Mouse (Mus musculus): ENCODE results near the gene Gm40460. TPM values are rescaled to one million over a fixed set of nuclear protein-coding genes. Genes with fewer than 3 reads are reported as not detected.
A peak's percentile ranks its signal among the peaks of the same experiment; 100 is the strongest.
"Not testable (repeated sequence)": the region's sequence is repeated elsewhere in the genome, so short reads cannot be mapped to it uniquely, and the experiment has no call there.

Gm40460 gene
- total RNA-seq (2017), result not detected in 2 replicates

DNA sequence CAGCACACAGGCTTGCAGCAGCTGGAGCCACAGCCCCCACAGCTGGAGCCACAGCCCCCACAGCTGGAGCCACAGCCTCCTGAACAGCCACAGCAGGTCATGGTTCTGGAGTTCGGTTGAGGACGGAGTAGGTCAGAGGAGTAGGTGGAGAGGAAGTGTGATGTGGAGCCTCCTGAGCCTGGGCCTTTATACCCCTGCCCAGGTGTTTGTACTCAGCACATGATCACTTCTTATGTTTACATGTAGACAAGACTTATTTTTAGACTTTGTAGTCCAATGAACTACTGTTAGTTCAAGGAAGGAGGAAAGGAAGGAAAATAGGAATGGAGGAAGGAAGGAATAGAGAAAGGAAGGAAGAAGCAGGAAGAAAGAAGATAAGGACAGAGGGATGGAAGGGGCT is at the start of gene Gm40460:
TSS of gene Gm40460 (minus strand) at position 101 of the 400 bp plus-strand sequence.
- no peak for ATAC-seq (replicated peaks in 1 of 2; ENCODE audit: insufficient read depth in 1 of 2, low FRiP score in 2 of 2, low TSS enrichment in 1 of 2, low read depth in 1 of 2, poor library complexity in 2 of 2, severe bottlenecking in 2 of 2)

DNA sequence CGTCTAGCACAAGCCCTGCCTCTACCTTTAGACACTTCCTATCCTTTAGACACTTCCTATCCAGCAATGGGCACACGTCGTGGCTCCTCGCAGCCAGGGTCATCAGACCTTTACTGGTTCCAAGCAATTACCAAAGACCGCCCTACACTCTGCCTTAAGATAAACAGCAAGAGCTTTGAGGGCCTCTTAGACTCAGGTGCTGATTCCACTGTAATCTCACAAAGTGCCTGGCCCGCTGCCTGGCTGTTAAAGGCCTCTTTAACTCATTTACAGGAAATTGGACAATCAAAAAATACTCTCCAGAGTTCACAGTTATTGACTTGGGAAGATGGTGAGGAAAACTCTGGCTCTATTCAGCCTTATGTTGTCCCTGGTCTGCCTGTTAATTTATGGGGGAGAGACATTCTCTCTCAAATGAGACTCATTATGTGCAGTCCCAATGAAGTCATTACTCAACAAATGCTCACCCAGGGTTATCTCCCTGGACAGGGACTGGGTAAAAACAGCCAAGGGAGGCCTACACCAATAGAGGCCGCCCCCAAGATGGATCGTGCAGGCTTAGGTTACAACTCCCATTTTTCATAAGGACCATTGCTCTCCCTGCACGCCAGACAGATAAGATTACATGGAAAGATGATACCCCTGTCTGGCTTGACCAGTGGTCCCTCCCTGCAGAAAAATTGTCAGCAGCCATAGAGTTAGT is 45.2 kb upstream of the Gm40460 start:
- ATAC-seq (replicated peaks in 1 of 2; ENCODE audit: insufficient read depth in 1 of 2, low FRiP score in 2 of 2, low TSS enrichment in 1 of 2, low read depth in 1 of 2, poor library complexity in 2 of 2, severe bottlenecking in 2 of 2), result not testable (repeated sequence)

DNA sequence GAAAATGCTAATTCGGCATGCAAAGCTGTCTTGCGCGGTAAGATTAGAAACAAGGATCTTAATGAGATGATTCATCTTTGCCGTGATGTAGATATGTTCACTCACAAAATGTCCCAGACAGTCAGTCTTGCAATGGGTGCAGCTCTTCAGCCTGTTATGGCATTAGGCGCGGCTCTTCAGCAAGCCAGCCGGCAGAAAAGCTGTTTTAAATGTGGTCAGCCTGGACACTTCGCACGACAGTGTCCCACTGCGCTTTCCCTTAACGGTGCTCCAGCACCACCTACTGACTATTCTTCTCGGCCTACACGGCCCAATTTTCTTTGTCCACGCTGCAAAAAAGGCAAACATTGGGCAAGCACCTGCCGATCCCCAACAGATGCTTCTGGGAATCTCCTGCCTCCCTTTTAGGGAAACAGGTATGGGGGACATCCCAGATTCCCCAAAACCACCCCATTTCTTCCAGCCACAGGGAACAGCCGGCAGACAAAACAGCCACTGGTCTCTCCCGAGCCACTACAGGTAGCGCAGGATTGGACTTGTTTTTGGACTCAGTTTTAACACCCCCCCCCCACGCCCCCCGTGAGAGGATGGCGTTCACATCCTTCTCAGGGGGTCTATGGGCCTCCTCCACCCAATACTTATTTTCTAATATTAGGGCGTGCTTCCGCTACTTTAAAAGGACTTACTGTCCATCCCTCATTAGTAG is 44.4 kb upstream of the Gm40460 start:
- ATAC-seq (replicated peaks in 1 of 2; ENCODE audit: insufficient read depth in 1 of 2, low FRiP score in 2 of 2, low TSS enrichment in 1 of 2, low read depth in 1 of 2, poor library complexity in 2 of 2, severe bottlenecking in 2 of 2), result 0 out of 4 replicates have a peak, but pooled peaks of 1 of the 2 experiments have one; percentile 26

DNA sequence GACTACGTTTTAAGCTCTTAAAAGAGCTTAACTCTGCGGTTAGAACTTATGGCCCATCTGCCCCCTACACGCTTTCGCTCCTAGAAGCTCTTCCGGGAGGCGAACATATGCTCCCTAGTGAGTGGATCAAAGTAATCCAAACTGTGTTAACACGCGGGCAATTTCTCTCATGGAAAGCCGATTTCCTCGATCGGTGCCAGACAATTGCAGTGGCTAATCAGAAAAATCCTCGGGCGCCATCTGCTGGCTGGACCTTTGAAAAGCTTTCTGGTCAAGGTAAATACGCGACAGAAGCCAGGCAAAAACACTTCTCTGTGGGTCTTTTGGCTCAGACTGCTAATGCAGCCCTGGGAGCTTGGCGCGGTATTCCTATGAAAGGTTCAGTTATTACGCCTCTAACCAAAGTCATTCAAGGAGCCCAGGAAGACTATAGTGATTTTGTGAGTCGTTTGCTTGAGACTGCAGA is 43.8 kb upstream of the Gm40460 start:
- peak; percentile 60 to 66 for ATAC-seq (replicated peaks in 1 of 2; ENCODE audit: insufficient read depth in 1 of 2, low FRiP score in 2 of 2, low TSS enrichment in 1 of 2, low read depth in 1 of 2, poor library complexity in 2 of 2, severe bottlenecking in 2 of 2)

DNA sequence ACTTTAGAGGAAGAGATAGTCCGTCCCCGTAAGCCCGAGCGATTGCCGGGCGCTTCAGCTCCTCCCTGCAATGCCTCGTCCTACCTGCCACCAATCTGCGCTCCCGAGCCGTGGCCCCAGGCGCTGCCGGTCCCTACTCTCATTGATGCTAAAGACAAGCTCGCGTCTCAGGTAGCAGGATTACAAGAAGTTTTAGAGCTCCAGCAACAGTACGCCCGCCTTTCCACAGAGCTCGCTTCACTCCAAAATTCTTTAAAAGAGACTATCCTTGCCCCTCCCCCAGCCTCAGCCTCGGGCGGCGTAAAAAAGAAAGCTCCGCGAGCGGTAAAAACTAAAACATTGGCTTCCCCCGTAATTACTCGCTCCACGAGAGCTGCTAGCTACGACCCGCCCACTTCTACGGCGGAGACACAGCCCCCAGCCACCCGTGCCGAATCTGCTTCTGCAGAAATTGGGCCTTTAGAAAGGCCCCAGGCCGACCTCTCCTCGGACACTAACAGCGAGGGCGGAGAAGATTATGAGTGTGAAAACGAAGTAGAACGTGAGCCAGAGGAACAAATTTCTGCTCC is 43.2 kb upstream of the Gm40460 start:
- peak; percentile 81 to 85 for ATAC-seq (replicated peaks in 1 of 2; ENCODE audit: insufficient read depth in 1 of 2, low FRiP score in 2 of 2, low TSS enrichment in 1 of 2, low read depth in 1 of 2, poor library complexity in 2 of 2, severe bottlenecking in 2 of 2)

DNA sequence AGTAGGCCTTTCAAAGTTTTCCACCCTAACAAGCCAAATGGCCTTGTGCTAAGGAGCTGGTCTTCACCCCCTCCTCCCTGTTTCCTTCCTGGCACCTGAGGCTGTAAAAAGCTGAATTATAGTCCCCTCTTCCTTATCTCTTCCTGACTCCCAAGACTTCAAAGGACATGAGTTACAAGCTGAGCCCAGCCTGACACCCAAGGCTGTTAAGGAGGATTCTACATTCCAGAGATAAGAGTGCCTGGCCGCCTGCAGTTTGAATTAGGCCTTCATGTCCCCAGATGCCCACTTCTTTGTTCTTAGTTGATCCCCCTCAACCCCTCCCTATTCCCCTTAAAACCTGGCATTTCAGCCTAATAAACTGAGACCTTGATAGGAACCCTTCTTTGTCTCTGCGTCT is 42.0 kb upstream of the Gm40460 start:
- not testable (repeated sequence) for ATAC-seq (replicated peaks in 1 of 2; ENCODE audit: insufficient read depth in 1 of 2, low FRiP score in 2 of 2, low TSS enrichment in 1 of 2, low read depth in 1 of 2, poor library complexity in 2 of 2, severe bottlenecking in 2 of 2)

DNA sequence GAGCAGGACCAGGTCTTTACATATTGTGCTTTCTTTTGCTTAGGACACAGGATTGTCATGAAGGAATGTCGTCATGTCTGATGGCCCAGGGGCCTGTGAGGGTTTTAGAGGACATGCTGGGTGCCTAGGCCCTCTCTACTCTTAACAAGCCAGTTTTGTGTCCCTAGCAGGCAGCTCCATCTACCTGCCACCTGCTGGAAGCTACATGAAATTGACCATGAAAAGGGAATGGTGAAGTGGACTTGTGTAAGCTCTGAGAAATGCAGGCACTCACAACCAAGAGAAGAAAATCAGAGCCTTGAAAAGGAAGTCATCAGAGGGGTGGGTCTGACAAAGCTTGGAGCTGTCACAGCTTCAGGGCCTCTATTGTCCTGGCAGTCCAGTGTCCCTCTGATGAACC is 38.4 kb upstream of the Gm40460 start:
- not testable (repeated sequence) for ATAC-seq (replicated peaks in 1 of 2; ENCODE audit: insufficient read depth in 1 of 2, low FRiP score in 2 of 2, low TSS enrichment in 1 of 2, low read depth in 1 of 2, poor library complexity in 2 of 2, severe bottlenecking in 2 of 2)

DNA sequence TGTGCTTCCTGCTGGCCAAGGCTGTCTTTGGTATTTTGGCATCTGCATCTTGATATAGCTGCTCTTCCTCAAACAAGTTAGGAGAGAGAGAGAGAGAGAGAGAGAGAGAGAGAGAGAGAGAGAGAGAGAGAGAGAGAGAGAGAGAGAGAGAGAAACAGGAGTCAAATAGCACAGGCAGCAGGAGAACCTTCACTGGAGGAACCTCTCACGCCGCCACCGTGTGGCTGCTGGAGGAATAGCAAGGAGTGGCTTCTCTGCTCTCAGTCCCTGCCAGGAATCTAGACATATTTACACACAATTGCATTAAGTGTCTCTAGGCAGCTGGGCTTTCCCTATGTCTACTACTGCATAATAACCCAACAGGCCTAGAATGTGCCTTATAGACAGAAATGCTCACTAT is 37.3 kb upstream of the Gm40460 start:
- peak; percentile 66 to 85 for ATAC-seq (replicated peaks in 1 of 2; ENCODE audit: insufficient read depth in 1 of 2, low FRiP score in 2 of 2, low TSS enrichment in 1 of 2, low read depth in 1 of 2, poor library complexity in 2 of 2, severe bottlenecking in 2 of 2)

DNA sequence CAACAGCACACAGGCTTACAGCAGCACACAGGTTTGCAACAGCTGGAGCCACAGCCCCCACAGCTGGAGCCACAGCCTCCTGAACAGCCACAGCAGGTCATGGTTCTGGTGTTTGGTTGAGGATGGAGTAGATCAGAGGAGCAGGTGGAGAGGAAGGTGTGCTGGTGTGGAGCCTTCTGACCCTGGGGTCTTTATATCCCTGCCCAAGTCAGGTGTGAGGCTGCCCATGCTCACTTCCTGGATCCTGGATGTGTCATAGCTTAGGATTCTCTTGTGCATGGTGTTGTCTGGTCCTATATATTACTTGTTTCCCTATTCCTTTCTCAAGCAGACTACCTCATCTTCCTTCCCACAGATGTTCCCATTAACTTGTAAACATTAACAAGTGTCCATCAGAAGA is 33.4 kb upstream of the Gm40460 start, which contains the start of gene Gm4559:
TSS of gene Gm4559 (minus strand) at position 101 of the 400 bp plus-strand sequence.
- not testable (repeated sequence) for ATAC-seq (replicated peaks in 1 of 2; ENCODE audit: insufficient read depth in 1 of 2, low FRiP score in 2 of 2, low TSS enrichment in 1 of 2, low read depth in 1 of 2, poor library complexity in 2 of 2, severe bottlenecking in 2 of 2)

DNA sequence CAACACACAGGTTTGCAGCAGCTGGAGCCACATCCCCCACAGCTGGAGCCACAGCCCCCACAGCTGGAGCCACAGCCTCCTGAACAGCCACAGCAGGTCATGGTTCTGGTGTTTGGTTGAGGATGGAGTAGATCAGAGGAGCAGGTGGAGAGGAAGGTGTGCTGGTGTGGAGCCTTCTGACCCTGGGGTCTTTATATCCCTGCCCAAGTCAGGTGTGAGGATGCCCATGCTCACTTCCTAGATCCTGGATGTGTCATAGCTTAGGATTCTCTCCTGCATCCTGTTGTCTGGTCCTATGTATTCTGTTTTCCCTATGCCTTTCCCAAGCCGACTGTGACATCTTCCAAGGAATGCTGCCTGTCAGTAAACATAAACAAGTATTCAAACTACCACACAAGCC is 17.4 kb upstream of the Gm40460 start, which contains the start of gene Gm2431:
TSS of gene Gm2431 (minus strand) at position 101 of the 400 bp plus-strand sequence.
- ATAC-seq (replicated peaks in 1 of 2; ENCODE audit: insufficient read depth in 1 of 2, low FRiP score in 2 of 2, low TSS enrichment in 1 of 2, low read depth in 1 of 2, poor library complexity in 2 of 2, severe bottlenecking in 2 of 2), result not testable (repeated sequence)

DNA sequence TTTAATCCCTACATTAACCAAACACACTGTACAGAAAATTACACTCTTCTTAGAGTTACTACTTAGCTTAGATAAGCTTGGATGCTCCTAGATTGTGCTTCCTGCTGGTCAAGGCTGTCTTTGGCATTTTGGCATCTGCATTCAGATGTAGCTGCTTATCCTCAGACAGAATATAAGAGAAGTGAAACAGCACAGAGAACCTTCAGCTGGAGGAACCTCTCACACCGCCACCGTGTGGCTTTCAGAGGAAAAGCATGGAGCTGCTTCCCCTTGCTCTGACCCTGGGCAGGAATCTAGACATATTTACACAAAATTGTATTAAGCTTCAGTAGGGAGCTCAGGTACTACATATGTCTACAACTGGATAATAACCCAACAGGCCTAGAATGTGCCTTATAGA is 14.6 kb upstream of the Gm40460 start:
- peak in 1 of 2 experiments; percentile 74; a peak in 3 of 4 replicates for ATAC-seq (replicated peaks in 1 of 2; ENCODE audit: insufficient read depth in 1 of 2, low FRiP score in 2 of 2, low TSS enrichment in 1 of 2, low read depth in 1 of 2, poor library complexity in 2 of 2, severe bottlenecking in 2 of 2)

DNA sequence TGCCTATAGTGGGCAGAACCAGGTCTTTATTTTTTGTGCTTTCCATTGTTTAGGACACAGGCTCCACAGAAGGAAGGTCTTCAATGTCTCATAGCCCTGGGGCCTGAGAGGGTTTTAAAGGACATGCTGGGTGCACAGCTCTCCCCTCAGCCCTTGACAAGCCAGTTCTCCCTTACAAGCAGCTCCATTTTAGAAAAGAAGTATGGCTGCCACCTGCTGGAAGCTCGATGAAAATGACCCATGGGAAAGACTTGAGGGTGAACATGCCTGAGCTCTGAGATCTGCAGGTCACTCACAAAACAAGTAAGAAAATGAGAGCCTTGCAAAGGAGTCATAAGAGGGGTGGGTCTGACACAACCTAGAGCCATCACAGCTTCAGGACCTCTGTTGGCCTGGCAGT is 8.9 kb upstream of the Gm40460 start:
- peak; percentile 43 to 51; a peak in 1 of 4 replicates for ATAC-seq (replicated peaks in 1 of 2; ENCODE audit: insufficient read depth in 1 of 2, low FRiP score in 2 of 2, low TSS enrichment in 1 of 2, low read depth in 1 of 2, poor library complexity in 2 of 2, severe bottlenecking in 2 of 2)

DNA sequence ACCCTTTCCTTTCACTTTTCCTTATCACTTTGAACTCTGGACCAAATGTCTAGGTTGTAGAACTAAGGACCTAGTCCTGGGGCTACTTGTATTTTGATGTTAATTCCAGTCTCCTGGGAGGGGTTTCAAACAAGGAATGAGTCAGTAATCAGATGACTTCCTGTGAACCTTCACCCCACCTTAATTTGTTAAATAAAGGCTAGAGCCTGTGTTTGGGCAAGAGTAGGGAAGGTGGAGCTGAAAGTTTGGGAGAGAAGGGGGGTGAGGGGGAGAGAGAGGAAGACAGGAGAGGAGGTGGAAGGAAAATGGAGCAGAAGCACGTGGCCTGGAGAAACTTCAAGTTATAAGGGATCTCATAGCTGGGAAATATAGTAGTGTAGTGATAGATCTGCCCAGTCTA is 9.3 kb downstream of the Gm40460 start:
- ATAC-seq (replicated peaks in 1 of 2; ENCODE audit: insufficient read depth in 1 of 2, low FRiP score in 2 of 2, low TSS enrichment in 1 of 2, low read depth in 1 of 2, poor library complexity in 2 of 2, severe bottlenecking in 2 of 2), result no peak

DNA sequence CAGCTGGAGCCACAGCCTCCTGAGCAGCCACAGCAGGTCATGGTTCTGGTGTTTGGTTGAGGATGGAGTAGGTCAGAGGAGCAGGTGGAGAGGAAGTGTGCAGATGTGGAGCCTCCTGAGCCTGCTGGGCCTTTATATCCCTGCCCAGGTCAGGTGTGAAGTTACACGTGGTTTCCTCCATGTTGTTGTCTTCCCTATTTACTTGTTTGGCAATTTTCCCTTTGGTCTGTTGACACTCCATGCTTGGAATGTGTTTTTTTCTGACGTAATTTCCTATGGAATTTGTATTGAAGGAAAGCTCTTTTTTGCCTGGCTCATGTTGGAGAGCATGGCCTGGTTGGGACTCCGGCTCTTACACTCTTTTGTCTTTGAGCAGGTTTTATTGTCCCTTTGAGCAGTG is 11.0 kb downstream of the Gm40460 start, which contains the start of gene Krtap5-5:
TSS of gene Krtap5-5 (minus strand) at position 101 of the 400 bp plus-strand sequence.
- not testable (repeated sequence) for ATAC-seq (replicated peaks in 1 of 2; ENCODE audit: insufficient read depth in 1 of 2, low FRiP score in 2 of 2, low TSS enrichment in 1 of 2, low read depth in 1 of 2, poor library complexity in 2 of 2, severe bottlenecking in 2 of 2)

DNA sequence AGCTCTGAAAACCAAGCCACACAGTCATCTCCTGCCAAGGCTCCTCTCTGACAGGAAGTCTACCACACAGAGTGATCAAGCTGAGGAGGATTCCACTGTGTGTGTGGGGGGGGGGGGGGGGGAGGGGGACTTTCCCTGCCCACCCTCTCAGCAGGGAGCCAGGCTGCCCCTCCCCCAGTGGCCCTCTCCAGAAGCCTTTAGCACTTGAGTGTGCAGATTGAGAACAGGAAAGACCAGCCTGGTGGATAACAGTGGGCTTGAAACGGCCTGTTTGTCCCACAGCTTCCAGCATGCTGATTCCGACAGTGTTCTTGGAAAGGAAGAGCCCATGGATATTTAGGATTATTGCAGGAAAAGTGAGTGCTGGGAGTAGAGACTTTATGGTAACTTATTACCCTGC is 16.4 kb downstream of the Gm40460 start:
- ATAC-seq (replicated peaks in 1 of 2; ENCODE audit: insufficient read depth in 1 of 2, low FRiP score in 2 of 2, low TSS enrichment in 1 of 2, low read depth in 1 of 2, poor library complexity in 2 of 2, severe bottlenecking in 2 of 2), result peak in 1 of 2 experiments; percentile 46; a peak in 1 of 4 replicates

DNA sequence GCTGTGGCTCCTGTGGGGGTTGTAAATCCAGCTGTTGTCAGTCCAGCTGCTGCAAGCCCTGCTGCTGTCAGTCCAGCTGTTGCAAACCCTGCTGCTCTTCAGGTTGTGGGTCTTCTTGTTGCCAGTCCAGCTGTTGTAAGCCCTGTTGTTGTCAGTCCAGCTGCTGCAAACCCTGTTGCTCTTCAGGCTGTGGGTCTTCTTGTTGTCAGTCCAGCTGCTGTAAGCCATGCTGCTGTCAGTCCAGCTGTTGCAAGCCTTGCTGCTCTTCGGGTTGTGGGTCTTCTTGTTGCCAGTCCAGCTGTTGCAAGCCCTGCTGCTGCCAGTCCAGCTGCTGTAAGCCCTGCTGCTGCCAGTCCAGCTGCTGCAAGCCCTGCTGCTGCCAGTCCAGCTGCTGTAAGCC is 28.7 kb downstream of the Gm40460 start:
- ATAC-seq (replicated peaks in 1 of 2; ENCODE audit: insufficient read depth in 1 of 2, low FRiP score in 2 of 2, low TSS enrichment in 1 of 2, low read depth in 1 of 2, poor library complexity in 2 of 2, severe bottlenecking in 2 of 2), result not testable (repeated sequence)

DNA sequence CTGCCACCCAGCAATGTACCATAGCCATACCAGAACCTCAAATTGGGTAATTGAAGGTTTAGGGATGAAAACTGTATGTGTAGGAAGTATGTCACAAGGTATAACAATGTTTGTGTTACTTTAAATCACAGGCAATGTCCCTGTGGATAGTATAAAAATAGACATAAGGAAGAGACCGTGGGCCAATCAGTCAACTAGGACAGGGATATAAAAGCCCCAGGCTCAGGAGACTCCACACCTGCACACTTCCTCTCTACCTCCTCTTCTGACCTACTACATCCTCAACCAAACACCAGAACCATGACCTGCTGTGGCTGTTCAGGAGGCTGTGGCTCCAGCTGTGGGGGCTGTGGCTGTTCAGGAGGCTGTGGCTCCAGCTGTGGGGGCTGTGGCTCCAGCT is 29.3 kb downstream of the Gm40460 start, which contains the start of gene Gm7579:
TSS of gene Gm7579 (plus strand) at position 301 of the 400 bp plus-strand sequence.
- ATAC-seq (replicated peaks in 1 of 2; ENCODE audit: insufficient read depth in 1 of 2, low FRiP score in 2 of 2, low TSS enrichment in 1 of 2, low read depth in 1 of 2, poor library complexity in 2 of 2, severe bottlenecking in 2 of 2), result no peak

DNA sequence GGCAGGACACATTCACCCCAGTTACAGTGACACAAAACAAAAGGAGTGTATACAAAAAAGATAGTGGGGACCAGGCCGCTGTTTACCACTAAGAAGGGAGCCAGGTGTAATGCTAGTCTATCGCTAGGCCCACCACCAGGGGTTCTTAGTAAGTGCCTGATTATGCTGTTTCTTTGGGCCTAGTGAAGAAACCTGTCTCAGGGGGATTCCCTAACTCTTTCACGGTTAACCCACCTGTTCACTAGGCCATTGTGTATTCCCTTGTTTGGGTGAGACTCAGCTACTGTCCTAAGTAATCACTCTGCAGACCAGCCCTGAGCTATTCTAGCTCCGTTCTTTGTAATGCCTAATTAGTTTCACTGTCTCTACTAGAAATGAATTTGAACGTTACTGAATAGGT is 34.0 kb downstream of the Gm40460 start:
- not testable (repeated sequence) for ATAC-seq (replicated peaks in 1 of 2; ENCODE audit: insufficient read depth in 1 of 2, low FRiP score in 2 of 2, low TSS enrichment in 1 of 2, low read depth in 1 of 2, poor library complexity in 2 of 2, severe bottlenecking in 2 of 2)

All from hematopoietic stem cell, adult 5-6 weeks (primary cell).